Mouse (Mus musculus): ENCODE results near the gene Ikzf3. TPM values are rescaled to one million over a fixed set of nuclear protein-coding genes. Genes with fewer than 3 reads are reported as not detected.

Gene Ikzf3
- polyA plus RNA-seq (2016; fragmentation: Nextera tagmentation; extraction: Ambion mirVana): not detected in 2 replicates

GRCm38 (mm10) chr11:98545711-98546231 is at the start of gene Ikzf3:
Ikzf3 (minus strand) TSS chr11:98546031.
- Histone ChIP-seq H3K4me3 (peak within 1 kb of the TSS; percentile 58), H3K27ac (peak within 1 kb of the TSS; percentile 50; the same call in 1 of the 2 replicates), H3K27me3 (ENCODE audit: low read depth, poor library complexity, severe bottlenecking) (peaks cover 99% of the 10 kb centered on the region), H3K36me3 (no peaks in the 10 kb centered on the region), H3K4me1 (peaks cover 8% of the 10 kb centered on the region), H3K9me3 (replicated peaks) (no peaks in the 10 kb centered on the region)
- WGBS: 1% methylated on average over 58 of the region's 58 CpGs
- DNase-seq (ENCODE audit: low spot score): peak; percentile 75

GRCm38 (mm10) chr11:98595473-98595872 is 49.6 kb upstream of the Ikzf3 start:
- Histone ChIP-seq H3K4me3 (no peak overlapping the region), H3K27ac (no peak overlapping the region), H3K27me3 (ENCODE audit: low read depth, poor library complexity, severe bottlenecking) (peaks cover 44% of the 10 kb centered on the region), H3K9me3 (replicated peaks) (no peaks in the 10 kb centered on the region), H3K4me1 (peaks cover 5% of the 10 kb centered on the region; the same call in 1 of the 2 replicates), H3K36me3 (no peaks in the 10 kb centered on the region)
- DNase-seq (ENCODE audit: low spot score): no peak
- WGBS: 78% methylated on average over 10 of the region's 10 CpGs

- no peak overlapping the region for H3K27ac ChIP-seq
- H3K36me3 ChIP-seq: no peaks in the 10 kb centered on the region
- no peak overlapping the region for H3K4me3 ChIP-seq
- 82% methylated on average over 6 of the region's 6 CpGs for WGBS
- no peak for DNase-seq (ENCODE audit: low spot score)
- H3K27me3 ChIP-seq (ENCODE audit: low read depth, poor library complexity, severe bottlenecking): peaks cover 39% of the 10 kb centered on the region
- peaks cover 5% of the 10 kb centered on the region; the same call in 1 of the 2 replicates for H3K4me1 ChIP-seq
- H3K9me3 ChIP-seq (replicated peaks): no peaks in the 10 kb centered on the region
Measured at GRCm38 (mm10) chr11:98595021-98595420, 49.2 kb upstream of the Ikzf3 start.

- H3K27me3 ChIP-seq (ENCODE audit: low read depth, poor library complexity, severe bottlenecking): peaks cover 18% of the 10 kb centered on the region
- H3K9me3 ChIP-seq (replicated peaks): no peaks in the 10 kb centered on the region
- no peak overlapping the region for H3K4me3 ChIP-seq
- H3K36me3 ChIP-seq: no peaks in the 10 kb centered on the region
- no peak for DNase-seq (ENCODE audit: low spot score)
- H3K27ac ChIP-seq: no peak overlapping the region
- H3K4me1 ChIP-seq: peaks cover 28% of the 10 kb centered on the region
- 83% methylated on average over 19 of the region's 19 CpGs for WGBS
Measured at GRCm38 (mm10) chr11:98590548-98591445, 45.0 kb upstream of the Ikzf3 start.

- H3K4me1 ChIP-seq: peaks cover 42% of the 10 kb centered on the region
- no peak overlapping the region for H3K4me3 ChIP-seq
- H3K36me3 ChIP-seq: peaks cover 4% of the 10 kb centered on the region; the same call in 1 of the 2 replicates
- H3K9me3 ChIP-seq (replicated peaks): no peaks in the 10 kb centered on the region
- DNase-seq (ENCODE audit: low spot score): no peak
- H3K27ac ChIP-seq: no peak overlapping the region
- H3K27me3 ChIP-seq (ENCODE audit: low read depth, poor library complexity, severe bottlenecking): peaks cover 18% of the 10 kb centered on the region
- 81% methylated on average over 8 of the region's 8 CpGs for WGBS
Measured at GRCm38 (mm10) chr11:98589306-98589705, 43.5 kb upstream of the Ikzf3 start.

- Histone ChIP-seq H3K4me1 (peaks cover 42% of the 10 kb centered on the region), H3K4me3 (no peak overlapping the region), H3K36me3 (peaks cover 9% of the 10 kb centered on the region; the same call in 1 of the 2 replicates), H3K9me3 (replicated peaks) (no peaks in the 10 kb centered on the region), H3K27me3 (ENCODE audit: low read depth, poor library complexity, severe bottlenecking) (peaks cover 18% of the 10 kb centered on the region), H3K27ac (peak overlapping the region; percentile 89; the same call in 1 of the 2 replicates)
- 75% methylated on average over 6 of the region's 6 CpGs for WGBS
- no peak for DNase-seq (ENCODE audit: low spot score)
Measured at GRCm38 (mm10) chr11:98588833-98589281, 43.0 kb upstream of the Ikzf3 start.

- peaks cover 18% of the 10 kb centered on the region for H3K27me3 ChIP-seq (ENCODE audit: low read depth, poor library complexity, severe bottlenecking)
- peak; percentile 71 for DNase-seq (ENCODE audit: low spot score)
- peak overlapping the region; percentile 89 for H3K27ac ChIP-seq
- H3K9me3 ChIP-seq (replicated peaks): no peaks in the 10 kb centered on the region
- H3K36me3 ChIP-seq: peaks cover 18% of the 10 kb centered on the region
- 6% methylated on average over 20 of the region's 20 CpGs for WGBS
- H3K4me1 ChIP-seq: peaks cover 42% of the 10 kb centered on the region
- H3K4me3 ChIP-seq: peak overlapping the region; percentile 94
Measured at GRCm38 (mm10) chr11:98587684-98588546, 42.1 kb upstream of the Ikzf3 start.

- Histone ChIP-seq H3K27me3 (ENCODE audit: low read depth, poor library complexity, severe bottlenecking) (peaks cover 10% of the 10 kb centered on the region; the same call in 1 of the 2 replicates), H3K4me3 (peak within 1 kb of the TSS; percentile 94), H3K27ac (peak within 1 kb of the TSS; percentile 89), H3K36me3 (peaks cover 27% of the 10 kb centered on the region), H3K9me3 (replicated peaks) (no peaks in the 10 kb centered on the region), H3K4me1 (peaks cover 42% of the 10 kb centered on the region)
- peak; percentile 100 for DNase-seq (ENCODE audit: low spot score)
- WGBS: under 1% methylated on average over 49 of the region's 49 CpGs
Measured at GRCm38 (mm10) chr11:98586892-98587563, 41.2 kb upstream of the Ikzf3 start, which contains the start of gene Ormdl3. Ormdl3 (minus strand) TSS chr11:98587368.

GRCm38 (mm10) chr11:98586087-98586891 is 40.5 kb upstream of the Ikzf3 start:
- Histone ChIP-seq H3K4me3 (peak overlapping the region; percentile 94), H3K9me3 (replicated peaks) (no peaks in the 10 kb centered on the region), H3K4me1 (peaks cover 42% of the 10 kb centered on the region), H3K27ac (peak overlapping the region; percentile 89), H3K27me3 (ENCODE audit: low read depth, poor library complexity, severe bottlenecking) (peaks cover 6% of the 10 kb centered on the region; the same call in 1 of the 2 replicates), H3K36me3 (peaks cover 34% of the 10 kb centered on the region)
- WGBS: 1% methylated on average over 22 of the region's 22 CpGs
- no peak for DNase-seq (ENCODE audit: low spot score)

- H3K36me3 ChIP-seq: peaks cover 50% of the 10 kb centered on the region
- H3K27ac ChIP-seq: no peak overlapping the region
- H3K27me3 ChIP-seq (ENCODE audit: low read depth, poor library complexity, severe bottlenecking): 0 out of 2 replicates have a peak, but pooled peaks cover 4% of the 10 kb centered on the region
- H3K4me3 ChIP-seq: 0 out of 2 replicates have a peak overlapping the region, but pooled peaks have one; percentile 94
- no peak for DNase-seq (ENCODE audit: low spot score)
- H3K4me1 ChIP-seq: peaks cover 41% of the 10 kb centered on the region
- 92% methylated on average over 6 of the region's 6 CpGs for WGBS
- no peaks in the 10 kb centered on the region for H3K9me3 ChIP-seq (replicated peaks)
Measured at GRCm38 (mm10) chr11:98584629-98585177, 38.9 kb upstream of the Ikzf3 start.

GRCm38 (mm10) chr11:98584146-98584545 is 38.3 kb upstream of the Ikzf3 start:
- H3K4me1 ChIP-seq: peaks cover 38% of the 10 kb centered on the region
- H3K4me3 ChIP-seq: no peak overlapping the region
- peaks cover 50% of the 10 kb centered on the region for H3K36me3 ChIP-seq
- H3K27ac ChIP-seq: no peak overlapping the region
- no peaks in the 10 kb centered on the region for H3K9me3 ChIP-seq (replicated peaks)
- WGBS: 39% methylated on average over 1 of the region's 1 CpGs
- no peak for DNase-seq (ENCODE audit: low spot score)
- H3K27me3 ChIP-seq (ENCODE audit: low read depth, poor library complexity, severe bottlenecking): no peaks in the 10 kb centered on the region
